Mouse (Mus musculus) mesoderm, embryonic 11.5 days (tissue): Measurements from ENCODE around the gene Gimap8.

ENCODE experiments used
- DNase-seq: peaks from one replicate; pipeline ENCODE4 v3.0.0-alpha.2; 2012; ENCODE audit warnings: low read depth, low spot score

Gene Gimap8

DNA sequence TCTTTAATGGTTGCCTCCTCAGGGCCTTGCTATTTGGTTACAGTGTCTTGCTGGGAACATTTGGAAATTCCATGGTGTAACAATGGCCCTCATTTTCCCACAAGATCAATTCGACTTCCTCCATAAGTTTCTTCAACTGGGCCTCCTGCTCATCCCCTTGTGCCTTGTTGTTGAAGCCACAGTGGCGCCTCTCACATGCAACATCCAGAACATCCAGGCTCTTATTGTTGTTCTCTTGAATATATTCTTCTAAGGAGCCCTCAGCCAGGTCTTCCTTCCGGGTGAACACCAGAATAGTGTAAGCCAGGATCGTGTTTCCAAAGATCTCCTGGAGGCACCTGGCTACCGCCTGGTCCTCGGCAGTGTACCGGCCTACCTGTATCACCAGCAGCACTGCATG is 55.1 kb downstream of the Gimap8 start:
- no peak for DNase-seq

GRCm38 (mm10) chr6:48702601-48703000 is 55.6 kb downstream of the Gimap8 start:
- DNase-seq, result no peak

GRCm38 (mm10) chr6:48704146-48704545 is 57.1 kb downstream of the Gimap8 start:
- DNase-seq, result no peak

DNA sequence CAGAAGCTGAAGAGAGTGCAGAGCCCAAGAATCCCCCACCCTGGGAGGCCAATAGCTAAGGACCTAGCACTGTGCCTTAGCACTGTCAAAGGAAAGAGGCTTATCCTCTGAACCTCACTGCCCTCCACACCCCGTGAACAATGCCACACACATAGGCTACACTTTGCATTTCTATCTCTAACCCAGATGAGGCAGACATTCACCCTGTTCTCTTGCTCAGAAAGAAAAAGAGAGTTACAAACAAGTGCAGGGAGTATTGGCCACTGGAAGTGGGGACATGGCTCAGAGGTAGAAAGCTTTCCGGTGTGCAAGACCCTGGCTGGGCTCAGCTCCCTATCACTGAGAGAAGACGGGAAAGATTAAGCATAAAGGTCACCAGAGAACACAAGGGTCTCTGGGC is 59.1 kb downstream of the Gimap8 start:
- DNase-seq, result no peak
